Mouse (Mus musculus): Measurements from ENCODE around the gene Hspb11.

Hspb11 gene

DNA sequence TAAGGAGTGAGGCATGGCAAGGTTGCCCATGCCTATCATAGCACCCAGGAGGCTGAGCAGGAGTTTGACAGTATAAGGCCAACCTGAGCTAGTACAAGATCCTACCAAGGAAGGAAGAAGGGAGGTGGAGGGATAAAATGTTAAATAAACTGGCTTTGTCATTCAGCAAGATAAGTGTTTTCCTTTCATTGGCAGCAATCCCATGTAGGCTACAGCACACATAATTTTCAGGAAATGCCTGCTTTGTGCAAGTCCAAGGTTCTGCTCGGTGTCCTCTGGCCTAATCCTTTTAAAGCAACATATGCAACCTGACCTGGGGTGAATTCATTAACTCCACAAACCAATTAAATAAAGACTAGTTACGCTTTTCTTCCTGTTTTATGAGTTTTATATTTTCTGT is 8.0 kb upstream of the Hspb11 start:
- ChIA-PET CTCF (no interaction called here), POLR2A (interaction anchor here in 2 of 4 experiments (1.7 to 3.9 kb wide), 2 partner anchors 8 kb away, joined by 6 to 23 read pairs; partner anchors contain the start of genes Hspb11 (in 2 of the 2) and Lrrc42 (in 2 of the 2))

DNA sequence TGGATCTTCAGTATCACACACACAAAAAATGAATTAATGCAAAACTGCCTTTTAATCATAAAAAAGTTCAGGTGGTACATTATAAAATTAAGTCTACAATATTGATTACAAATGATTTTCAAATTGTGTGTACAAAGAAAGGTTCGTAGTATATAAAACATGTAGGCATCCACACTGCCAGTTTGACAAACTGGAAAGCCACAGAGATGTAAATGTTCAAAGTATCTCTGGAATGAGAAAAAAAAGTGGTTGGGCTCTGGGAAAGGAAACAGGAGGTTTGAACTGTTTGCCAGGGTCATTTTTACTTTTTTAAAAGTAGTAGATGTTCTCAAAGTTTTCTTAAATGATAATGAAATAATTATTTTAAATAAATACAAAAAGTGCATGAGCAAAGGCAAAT is 7.4 kb upstream of the Hspb11 start:
- CTCF ChIA-PET = interaction anchor here in 1 of 4 experiments (1.3 kb wide), 1 partner anchor 103 kb away, joined by 3 read pairs; no protein-coding TSS in a partner anchor
- POLR2A ChIA-PET = no interaction called here

- POLR2A ChIA-PET = interaction anchor here in 3 of 4 experiments (0.7 to 2.0 kb wide), 5 partner anchors 11 to 408 kb away, joined by 3 to 8 read pairs (median 4); partner anchors contain the start of genes Tmem59 (in 2 of the 3) and Tceanc2 (in 1 of the 3)
- CTCF ChIA-PET = interaction anchor here in 2 of 4 experiments (0.6 to 1.3 kb wide), 3 partner anchors 102 to 341 kb away, joined by 3 to 7 read pairs (median 4); no protein-coding TSS in a partner anchor
These were observed 6.3 kb upstream of the Hspb11 start for GRCm38 (mm10) chr4:107247110-107247509.

GRCm38 (mm10) chr4:107248061-107248460 is 5.3 kb upstream of the Hspb11 start:
- CTCF ChIA-PET = interaction anchor here in 1 of 4 experiments (0.8 kb wide), 1 partner anchor 101 kb away, joined by 4 read pairs; no protein-coding TSS in a partner anchor

GRCm38 (mm10) chr4:107249471-107249870 is 3.9 kb upstream of the Hspb11 start:
- ChIA-PET POLR2A (interaction anchor here in 2 of 4 experiments (0.6 to 1.1 kb wide), 4 partner anchors 28 to 327 kb away, joined by 3 read pairs; no protein-coding TSS in a partner anchor), CTCF (interaction anchor here in 2 of 4 experiments (0.9 to 1.6 kb wide), 2 partner anchors 100 kb away, joined by 3 to 5 read pairs; no protein-coding TSS in a partner anchor)

More at GRCm38 (mm10) chr4:107248061-107248460, 5.3 kb upstream of the Hspb11 start:
- POLR2A ChIA-PET = interaction anchor here in 3 of 4 experiments (0.7 to 2.0 kb wide), 5 partner anchors 10 to 409 kb away, joined by 3 to 8 read pairs (median 4); partner anchors contain the start of genes Tmem59 (in 2 of the 3) and Tceanc2 (in 1 of the 3)

- POLR2A ChIA-PET = interaction anchor here in 1 of 4 experiments (0.7 to 1.1 kb wide), 4 partner anchors 8 to 99 kb away, joined by 3 read pairs; partner anchors contain the start of gene Tmem59
- CTCF ChIA-PET = interaction anchor here in 3 of 4 experiments (0.7 to 1.7 kb wide), 5 partner anchors 97 to 389 kb away, joined by 3 to 8 read pairs (median 4); no protein-coding TSS in a partner anchor
These were observed 2.9 kb upstream of the Hspb11 start for GRCm38 (mm10) chr4:107250494-107250893.

DNA sequence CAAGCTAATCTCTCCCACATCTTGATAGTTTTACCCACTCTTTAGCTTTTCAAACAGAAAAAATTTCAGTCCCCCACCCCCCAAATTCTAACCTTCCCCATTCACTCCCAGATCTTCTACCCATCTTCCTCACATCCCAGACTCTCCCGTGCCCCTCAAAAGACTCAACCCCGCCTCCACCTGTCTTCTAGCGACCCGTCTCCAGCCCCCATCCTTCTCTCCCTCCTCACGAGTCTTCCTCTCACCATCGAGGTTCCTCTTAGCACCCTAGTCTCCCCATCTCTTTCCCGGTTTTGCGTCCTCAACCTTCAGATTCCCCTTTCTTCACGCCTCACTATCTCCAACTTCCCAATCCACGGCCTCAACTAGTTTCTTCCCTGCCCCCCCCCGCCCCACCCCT is 871 bp upstream of the Hspb11 start:
- ChIA-PET POLR2A (interaction anchor here (0.5 to 3.3 kb wide), 34 partner anchors 8 to 826 kb away, joined by 3 to 23 read pairs (median 4); partner anchors contain the start of genes Tmem59 (in 3 of the 4), Tceanc2 (in 2 of the 4), Dmrtb1 (in 1 of the 4) and Ndc1 (in 1 of the 4)), CTCF (interaction anchor here (0.6 to 2.4 kb wide), 7 partner anchors 74 to 453 kb away, joined by 3 to 8 read pairs (median 6); partner anchors contain the start of gene Tmem59 (in 1 of the 4))

GRCm38 (mm10) chr4:107254414-107254813 is 1.0 kb downstream of the Hspb11 start:
- POLR2A ChIA-PET = interaction anchor here in 3 of 4 experiments (0.8 to 3.3 kb wide), 13 partner anchors 8 to 114 kb away, joined by 3 to 23 read pairs (median 6); partner anchors contain the start of genes Tceanc2 (in 2 of the 3) and Tmem59 (in 2 of the 3)
- CTCF ChIA-PET = interaction anchor here in 2 of 4 experiments (0.6 to 2.4 kb wide), 5 partner anchors 8 to 1981 kb away, joined by 3 to 8 read pairs (median 3); partner anchors contain the start of gene Tmem59 (in 1 of the 2)

GRCm38 (mm10) chr4:107260001-107260400 is 6.6 kb downstream of the Hspb11 start:
- POLR2A ChIA-PET = interaction anchor here in 1 of 4 experiments (1.4 to 1.9 kb wide), 2 partner anchors 12 to 103 kb away, joined by 3 to 5 read pairs; no protein-coding TSS in a partner anchor
- CTCF ChIA-PET = no interaction called here

DNA sequence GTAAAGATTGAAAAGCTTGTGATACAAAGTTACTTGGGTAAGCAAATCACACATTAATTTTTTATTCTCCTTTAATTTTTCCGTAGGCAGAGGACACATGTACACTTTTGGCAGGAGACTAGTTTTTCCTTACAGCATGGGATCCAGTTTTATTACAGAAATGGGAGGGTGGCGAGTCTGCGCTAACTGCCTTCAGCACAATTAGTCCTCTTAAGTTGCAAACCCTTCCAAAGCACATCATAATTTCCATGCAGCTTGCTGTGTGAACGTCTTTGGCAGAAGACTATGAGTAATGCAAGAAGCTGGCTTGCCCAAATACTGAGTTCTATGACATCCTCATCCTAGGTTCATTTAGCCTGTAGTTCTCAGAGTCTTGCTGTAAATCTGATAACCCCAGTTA is 20.3 kb downstream of the Hspb11 start:
- CTCF ChIA-PET = no interaction called here
- POLR2A ChIA-PET = interaction anchor here in 2 of 4 experiments (0.6 to 1.0 kb wide), 3 partner anchors 20 to 836 kb away, joined by 3 read pairs; partner anchors contain the start of gene Hspb11 (in 1 of the 2)

DNA sequence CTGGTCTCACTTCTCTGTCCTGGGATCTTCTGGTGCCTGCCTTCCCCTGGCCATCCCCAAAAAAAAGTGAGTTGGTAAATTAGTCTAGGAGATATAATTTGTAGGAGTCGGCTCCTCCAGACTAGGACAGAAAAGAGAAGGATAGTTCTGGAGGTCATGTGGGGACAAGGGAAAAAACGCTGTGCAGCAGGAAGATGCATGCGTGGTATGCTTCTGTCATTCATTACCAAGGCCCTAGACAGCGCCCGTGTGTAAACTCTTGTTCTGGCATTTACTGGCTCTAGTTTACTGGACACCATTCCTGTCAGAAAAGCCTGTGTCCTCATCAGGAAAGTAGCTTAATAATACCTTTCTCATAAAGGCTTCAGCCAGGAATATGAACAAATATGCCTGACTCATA is 21.1 kb downstream of the Hspb11 start:
- CTCF ChIA-PET = no interaction called here
- POLR2A ChIA-PET = interaction anchor here in 1 of 4 experiments (0.7 to 1.6 kb wide), 2 partner anchors 17 to 835 kb away, joined by 3 to 4 read pairs; no protein-coding TSS in a partner anchor

- CTCF ChIA-PET = no interaction called here
- POLR2A ChIA-PET = interaction anchor here in 3 of 4 experiments (0.5 to 1.4 kb wide), 3 partner anchors 24 to 99 kb away, joined by 3 to 9 read pairs (median 4); no protein-coding TSS in a partner anchor
These were observed 24.9 kb downstream of the Hspb11 start for GRCm38 (mm10) chr4:107278188-107278707.

GRCm38 (mm10) chr4:107280843-107281475 is 27.6 kb downstream of the Hspb11 start:
- CTCF ChIA-PET = interaction anchor here in 1 of 4 experiments (0.5 kb wide), 1 partner anchor 371 kb away, joined by 4 read pairs; no protein-coding TSS in a partner anchor
- POLR2A ChIA-PET = interaction anchor here in 3 of 4 experiments (0.6 to 2.5 kb wide), 12 partner anchors 10 to 492 kb away, joined by 3 to 15 read pairs (median 4); no protein-coding TSS in a partner anchor

DNA sequence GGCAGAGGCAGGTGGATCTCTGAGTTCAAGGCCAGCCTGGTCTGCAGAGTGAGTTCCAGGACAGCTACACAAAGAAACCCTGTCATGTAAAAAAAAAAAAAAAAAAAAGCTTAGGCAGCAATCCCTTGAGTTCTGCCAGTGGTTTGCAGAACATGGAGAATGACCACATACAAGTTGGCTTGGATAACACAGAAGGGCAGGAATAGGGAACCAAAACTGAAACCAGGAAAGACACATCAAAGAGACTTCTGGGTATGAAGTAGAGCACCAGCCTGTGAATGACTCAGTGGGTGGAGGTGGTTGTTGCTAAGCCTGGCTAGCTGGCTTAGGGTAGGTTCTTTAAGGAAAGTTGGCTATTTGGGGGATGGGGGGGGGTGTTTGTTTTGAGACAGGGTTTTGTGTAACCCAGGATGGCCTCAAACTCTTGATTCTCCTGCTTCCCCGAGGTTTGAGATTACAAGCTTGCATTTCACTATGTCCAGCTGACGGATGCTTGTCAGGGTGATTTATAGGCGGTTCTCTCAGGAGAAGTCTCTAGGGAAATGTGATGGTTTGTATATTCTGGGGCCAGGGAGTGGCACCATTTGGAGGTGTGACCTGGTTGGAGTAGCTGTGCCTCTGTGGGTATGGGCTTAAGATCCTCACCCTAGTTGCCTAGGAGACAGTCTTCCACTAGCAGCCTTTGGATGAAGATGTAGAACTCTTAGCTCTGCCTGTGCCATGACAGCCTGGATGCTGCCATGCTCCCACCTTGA is 32.2 kb downstream of the Hspb11 start:
- ChIA-PET POLR2A (interaction anchor here in 3 of 4 experiments (0.6 to 1.6 kb wide), 8 partner anchors 8 to 82 kb away, joined by 3 to 7 read pairs (median 4); partner anchors contain the start of genes Hspb11 (in 1 of the 3) and Lrrc42 (in 1 of the 3)), CTCF (no interaction called here)

- ChIA-PET POLR2A (interaction anchor here in 1 of 4 experiments (0.6 to 1.6 kb wide), 3 partner anchors 47 to 398 kb away, joined by 3 to 4 read pairs (median 3); no protein-coding TSS in a partner anchor), CTCF (interaction anchor here in 1 of 4 experiments (0.5 kb wide), 1 partner anchor 105 kb away, joined by 5 read pairs; no protein-coding TSS in a partner anchor)
These were observed 33.0 kb downstream of the Hspb11 start for GRCm38 (mm10) chr4:107286386-107286785.

DNA sequence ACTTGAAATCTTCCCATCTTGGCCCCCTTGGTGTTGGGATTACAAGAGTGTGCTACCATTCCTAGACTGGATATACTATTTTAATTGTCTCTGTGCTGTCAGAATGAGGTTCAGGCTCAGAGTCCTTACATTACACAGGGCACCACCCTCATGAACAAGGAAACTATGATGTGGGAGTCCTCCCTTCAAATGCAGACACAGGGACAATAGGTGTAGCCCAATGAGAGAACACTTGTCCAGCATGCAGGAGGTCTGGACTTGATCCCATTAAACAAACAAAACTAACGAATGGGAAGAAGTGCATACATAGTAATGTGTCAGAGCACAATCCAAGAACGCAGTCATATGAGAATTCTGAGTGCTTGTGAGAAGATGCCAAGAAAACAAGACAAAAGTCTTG is 34.1 kb downstream of the Hspb11 start:
- ChIA-PET CTCF (no interaction called here), POLR2A (interaction anchor here in 2 of 4 experiments (0.8 to 0.9 kb wide), 3 partner anchors 10 to 54 kb away, joined by 3 read pairs; no protein-coding TSS in a partner anchor)

GRCm38 (mm10) chr4:107291611-107292272 is 38.3 kb downstream of the Hspb11 start:
- ChIA-PET POLR2A (interaction anchor here in 2 of 4 experiments (1.0 to 3.1 kb wide), 6 partner anchors 9 to 113 kb away, joined by 3 to 15 read pairs (median 4); partner anchors contain the start of genes Hspb11 (in 1 of the 2), Lrrc42 (in 1 of the 2) and Tmem59 (in 1 of the 2)), CTCF (interaction anchor here in 1 of 4 experiments (0.9 kb wide), 1 partner anchor 410 kb away, joined by 5 read pairs; no protein-coding TSS in a partner anchor)
